Comparison of ENCODE assay signal across 20 mouse cellular contexts in genomic region chr13:37962541-37962940, GRCm38 (mm10).
"Had no signal": no experiment of that assay in that cellular context is flagged by ENCODE, and none has a peak within 500 bp of the region (broad histone marks: within the 10 kb centered on the region; RNA-seq: fewer than 3 reads in every experiment).

No protein-coding gene starts in this region.

- ATAC-seq: hindbrain, embryonic 16.5 days; intestine, postnatal 0 days had no signal

- H3K36me3 ChIP-seq: heart, embryonic 10.5 days; heart, embryonic 12.5 days; hindbrain, embryonic 10.5 days; intestine, embryonic 15.5 days; limb, embryonic 13.5 days; liver, embryonic 13.5 days; liver, embryonic 15.5 days had no signal

- H3K9me3 ChIP-seq: heart, embryonic 10.5 days; heart, embryonic 12.5 days; hindbrain, embryonic 10.5 days; intestine, embryonic 15.5 days; liver, embryonic 15.5 days had no signal

- DNase-seq: gastrocnemius, postnatal 14 days; heart, adult 18-20 months; heart, postnatal 10 days; heart, postnatal 4 days; kidney, adult 18-20 months; kidney, adult 8-10 months; kidney, postnatal 10 days; kidney, postnatal 36 days; liver; liver, embryonic 13.5 days had no signal

- H3K27ac ChIP-seq: hindbrain, embryonic 10.5 days; hindbrain, embryonic 14.5 days; intestine, embryonic 15.5 days; left cerebral cortex, adult 2 months; limb, embryonic 13.5 days; liver, embryonic 13.5 days; liver, embryonic 15.5 days had no signal

- H3K4me3 ChIP-seq: heart, embryonic 10.5 days; intestine, embryonic 15.5 days; left cerebral cortex, adult 2 months; limb, embryonic 13.5 days had no signal

- H3K9ac ChIP-seq: heart, embryonic 12.5 days; hindbrain, embryonic 14.5 days; intestine, embryonic 15.5 days; limb, embryonic 13.5 days; liver, embryonic 13.5 days; liver, embryonic 15.5 days had no signal

- H3K27me3 ChIP-seq: heart, embryonic 12.5 days; intestine, embryonic 15.5 days; limb, embryonic 13.5 days; liver, embryonic 13.5 days; liver, embryonic 15.5 days had no signal
